Mouse (Mus musculus) Patski (cell line): ENCODE results near the gene Synj1. TPM values are rescaled to one million over a fixed set of nuclear protein-coding genes. Genes with fewer than 3 reads are reported as not detected.

Source experiments
- ATAC-seq: fragments of 100-300 bp; one replicate; pipeline ENCODE4 v1.8.0; 2021
- CTCF ChIA-PET: fragments of 350-600 bp; sonication (Branson Sonifier 250); formaldehyde crosslinking; loops from one replicate; lab custom pipeline; 2022; ENCODE audit warnings: inconsistent platforms; lab: Charles Lee
- POLR2A ChIA-PET: fragments of 350-600 bp; sonication (Branson Sonifier 250); formaldehyde crosslinking; loops from one replicate; lab custom pipeline; 2022; ENCODE audit warnings: antibody characterized with exemption, inconsistent platforms; lab: Charles Lee
- DNase-seq: peaks from one replicate; pipeline ENCODE4 v3.0.0-alpha.2; 2011; ENCODE audit warnings: low read depth, low spot score
- H3K27me3 ChIP-seq: fragments of 371-371 bp; one replicate; pipeline ENCODE4 v1.5.1; 2021
- CTCF ChIP-seq: fragments of 100-300 bp; IDR thresholded peaks from one replicate; pipeline ENCODE4 v1.5.1; 2021
- in situ Hi-C: fragments of 300-500 bp; cut with MboI; formaldehyde crosslinking; loops from 3 replicates; pipeline ENCODE4 v1.11.1; 2018; ENCODE audit warnings: low pct_unique_long_range_greater_than_20kb, mixed read lengths
- polyA plus RNA-seq: library from polyadenylated mRNA; unstranded; gene quantifications from one replicate; pipeline ENCODE4 v1.2.3, GENCODE M21; 2021

The Synj1 gene
- polyA plus RNA-seq, 1 experiment from 2014 or later, result 28.5 TPM

- POLR2A ChIA-PET, result interaction anchor here (1.3 kb wide), 1 partner anchor 20 kb away, joined by 4 read pairs; no protein-coding TSS in a partner anchor
- no peak for TF ChIP-seq CTCF
- in situ Hi-C loops, result no loop called here
- no peak for ATAC-seq
- H3K27me3 ChIP-seq, result no peaks in the 10 kb centered on the region
- DNase-seq, result no peak
- CTCF ChIA-PET, result interaction anchor here (1.1 to 1.7 kb wide), 3 partner anchors 10 to 21 kb away, joined by 3 to 5 read pairs (median 3); no protein-coding TSS in a partner anchor
Observed at GRCm38 (mm10) chr16:90988665-90989064, 22.4 kb downstream of the Synj1 start.

- ATAC-seq (no peak), DNase-seq (no peak)
- TF ChIP-seq CTCF, result no peak
- ChIA-PET POLR2A (no interaction called here), CTCF (interaction anchor here (1.1 kb wide), 1 partner anchor 14 kb away, joined by 3 read pairs; no protein-coding TSS in a partner anchor)
- no peaks in the 10 kb centered on the region for H3K27me3 ChIP-seq
- in situ Hi-C loops, result no loop called here
Observed at GRCm38 (mm10) chr16:90988039-90988438, 23.1 kb downstream of the Synj1 start.

GRCm38 (mm10) chr16:90971004-90971403 lies 40.1 kb downstream of the Synj1 start:
- CTCF ChIA-PET, result no interaction called here
- no peaks in the 10 kb centered on the region for H3K27me3 ChIP-seq
- DNase-seq (no peak), ATAC-seq (no peak)
- TF ChIP-seq CTCF, result no peak
- in situ Hi-C loops, result no loop called here
- POLR2A ChIA-PET, result no interaction called here

- no peak for DNase-seq
- ChIA-PET CTCF (interaction anchor here (0.9 to 1.0 kb wide), 2 partner anchors 9 to 15 kb away, joined by 3 read pairs; no protein-coding TSS in a partner anchor), POLR2A (no interaction called here)
- TF ChIP-seq CTCF, result no peak
- ATAC-seq, result no peak
- in situ Hi-C loops, result no loop called here
- H3K27me3 ChIP-seq, result no peaks in the 10 kb centered on the region
Observed at GRCm38 (mm10) chr16:90966241-90966640, 44.9 kb downstream of the Synj1 start.

GRCm38 (mm10) chr16:90964302-90964701 lies 46.8 kb downstream of the Synj1 start:
- in situ Hi-C loops, result no loop called here
- ChIA-PET CTCF (interaction anchor here (1.7 kb wide), 1 partner anchor 10 kb away, joined by 6 read pairs; no protein-coding TSS in a partner anchor), POLR2A (no interaction called here)
- ATAC-seq (no peak), DNase-seq (no peak)
- no peak for TF ChIP-seq CTCF
- no peaks in the 10 kb centered on the region for H3K27me3 ChIP-seq

GRCm38 (mm10) chr16:90963866-90964265 lies 47.2 kb downstream of the Synj1 start:
- in situ Hi-C loops, result no loop called here
- CTCF ChIA-PET, result interaction anchor here (1.7 kb wide), 1 partner anchor 9 kb away, joined by 6 read pairs; no protein-coding TSS in a partner anchor
- POLR2A ChIA-PET, result no interaction called here
- DNase-seq (no peak), ATAC-seq (no peak)
- TF ChIP-seq CTCF, result no peak
- H3K27me3 ChIP-seq, result no peaks in the 10 kb centered on the region

- CTCF ChIA-PET, result interaction anchor here (1.7 kb wide), 1 partner anchor 9 kb away, joined by 6 read pairs; no protein-coding TSS in a partner anchor
- ATAC-seq (no peak), DNase-seq (no peak)
- in situ Hi-C loops, result no loop called here
- no peak for TF ChIP-seq CTCF
- H3K27me3 ChIP-seq, result no peaks in the 10 kb centered on the region
- POLR2A ChIA-PET, result no interaction called here
Observed at GRCm38 (mm10) chr16:90963231-90963630, 47.9 kb downstream of the Synj1 start.

GRCm38 (mm10) chr16:90958301-90959085 lies 52.6 kb downstream of the Synj1 start:
- no peak for DNase-seq
- in situ Hi-C loops, result loop anchor here (5.0 kb wide), 1 partner anchor 109 kb away; no protein-coding TSS in a partner anchor
- POLR2A ChIA-PET, result no interaction called here
- no peak for ATAC-seq
- no peak for TF ChIP-seq CTCF
- CTCF ChIA-PET, result interaction anchor here (3.8 kb wide), 1 partner anchor 10 kb away, joined by 16 read pairs; no protein-coding TSS in a partner anchor
- no peaks in the 10 kb centered on the region for H3K27me3 ChIP-seq

- in situ Hi-C loops, result loop anchor here (5.0 kb wide), 1 partner anchor 112 kb away; no protein-coding TSS in a partner anchor
- no peak for TF ChIP-seq CTCF
- ChIA-PET CTCF (interaction anchor here (2.5 kb wide), 1 partner anchor 9 kb away, joined by 6 read pairs; no protein-coding TSS in a partner anchor), POLR2A (no interaction called here)
- H3K27me3 ChIP-seq, result no peaks in the 10 kb centered on the region
- no peak for DNase-seq
- no peak for ATAC-seq
Observed at GRCm38 (mm10) chr16:90955494-90955893, 55.6 kb downstream of the Synj1 start.

GRCm38 (mm10) chr16:90953770-90954169 lies 57.3 kb downstream of the Synj1 start:
- TF ChIP-seq CTCF, result no peak
- ATAC-seq (no peak), DNase-seq (no peak)
- no peaks in the 10 kb centered on the region for H3K27me3 ChIP-seq
- CTCF ChIA-PET, result interaction anchor here (1.4 to 2.5 kb wide), 2 partner anchors 10 to 19 kb away, joined by 3 to 6 read pairs; no protein-coding TSS in a partner anchor
- in situ Hi-C loops, result no loop called here
- POLR2A ChIA-PET, result no interaction called here

- ATAC-seq, result no peak
- DNase-seq, result no peak
- ChIA-PET CTCF (interaction anchor here (0.9 to 2.5 kb wide), 2 partner anchors 11 to 17 kb away, joined by 3 to 6 read pairs; no protein-coding TSS in a partner anchor), POLR2A (no interaction called here)
- in situ Hi-C loops, result no loop called here
- no peak for TF ChIP-seq CTCF
- H3K27me3 ChIP-seq, result no peaks in the 10 kb centered on the region
Observed at GRCm38 (mm10) chr16:90953147-90953546, 58.0 kb downstream of the Synj1 start.
